Mouse (Mus musculus): ENCODE results near the gene Olfr624. TPM values are rescaled to one million over a fixed set of nuclear protein-coding genes. Genes with fewer than 3 reads are reported as not detected.
"Not testable (repeated sequence)": the region's sequence is repeated elsewhere in the genome, so short reads cannot be mapped to it uniquely, and the experiment has no call there.

Olfr624 gene
- polyA plus RNA-seq (2015; fragmentation: Nextera tagmentation; extraction: Ambion mirVana), result 0.08 TPM in 1 of 2 replicates, not detected in the other

DNA sequence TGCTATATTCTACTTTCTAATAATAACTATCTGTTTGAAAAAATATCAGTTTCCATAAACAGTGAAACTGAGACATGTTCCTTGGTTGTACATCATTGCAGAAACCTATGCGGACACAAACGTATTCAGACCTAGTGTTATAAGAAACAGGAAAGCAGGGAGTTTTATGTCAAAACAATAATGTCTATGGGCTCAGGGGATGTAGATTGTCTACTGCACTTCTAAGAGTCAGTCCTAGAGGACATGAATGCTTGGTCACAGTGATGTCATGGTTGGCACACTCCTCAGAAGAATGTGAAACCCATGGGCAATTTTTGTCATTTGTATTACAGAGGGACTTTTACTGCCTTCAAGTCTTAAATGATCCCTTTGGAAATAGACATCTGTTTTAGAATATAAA is at the start of gene Olfr624:
Gene Olfr624 (minus strand): TSS at position 101 of the 400 bp plus-strand sequence.
- Histone ChIP-seq H3K4me1 (no peaks in the 10 kb centered on the region), H3K4me3 (no peak within 1 kb of the TSS), H3K27me3 (no peaks in the 10 kb centered on the region), H3K9me3 (no peaks in the 10 kb centered on the region), H3K27ac (no peak within 1 kb of the TSS), H3K4me2 (replicated peaks) (no peak within 1 kb of the TSS), H3K9ac (no peak within 1 kb of the TSS), H3K36me3 (no peaks in the 10 kb centered on the region)
- 95% methylated on average over 2 of the region's 2 CpGs for WGBS
- ATAC-seq (ENCODE audit: low FRiP score, low read depth), result no peak

GRCm38 (mm10) chr7:103716398-103716797 is 45.4 kb upstream of the Olfr624 start:
- not testable (repeated sequence) for H3K36me3 ChIP-seq; ATAC-seq (ENCODE audit: low FRiP score, low read depth); H3K4me2 ChIP-seq (replicated peaks); H3K9me3 ChIP-seq; H3K9ac ChIP-seq; H3K27ac ChIP-seq; H3K4me3 ChIP-seq; H3K27me3 ChIP-seq; H3K4me1 ChIP-seq
- WGBS, result 87% methylated on average over 1 of the region's 1 CpGs

DNA sequence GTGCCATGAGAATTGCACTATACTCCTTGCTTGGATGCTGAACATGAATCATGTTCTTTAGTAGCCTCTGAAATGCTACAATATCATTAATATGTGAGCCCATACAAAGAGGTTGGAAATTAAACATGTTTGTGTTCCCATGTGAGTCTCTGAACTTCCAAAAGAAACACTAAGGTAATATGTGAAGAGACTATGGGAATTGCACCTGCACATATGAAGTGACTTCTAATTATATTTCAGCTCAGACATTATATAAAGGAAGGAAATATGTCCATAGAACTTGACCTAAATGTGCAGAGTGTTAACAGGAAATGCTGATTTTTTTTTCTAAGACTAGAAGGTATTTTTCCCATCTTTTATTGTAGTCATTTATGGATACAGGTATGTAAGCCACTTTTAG is 43.4 kb upstream of the Olfr624 start, which contains the start of gene Olfr243:
Gene Olfr243 (plus strand): TSS at position 301 of the 400 bp plus-strand sequence.
- no peak within 1 kb of the TSS for H3K9ac ChIP-seq
- no peaks in the 10 kb centered on the region for H3K9me3 ChIP-seq
- H3K4me1 ChIP-seq, result no peaks in the 10 kb centered on the region
- ATAC-seq (ENCODE audit: low FRiP score, low read depth), result no peak
- no peak within 1 kb of the TSS for H3K27ac ChIP-seq
- H3K27me3 ChIP-seq, result no peaks in the 10 kb centered on the region
- no peaks in the 10 kb centered on the region for H3K36me3 ChIP-seq
- no peak within 1 kb of the TSS for H3K4me3 ChIP-seq
- H3K4me2 ChIP-seq (replicated peaks), result no peak within 1 kb of the TSS

DNA sequence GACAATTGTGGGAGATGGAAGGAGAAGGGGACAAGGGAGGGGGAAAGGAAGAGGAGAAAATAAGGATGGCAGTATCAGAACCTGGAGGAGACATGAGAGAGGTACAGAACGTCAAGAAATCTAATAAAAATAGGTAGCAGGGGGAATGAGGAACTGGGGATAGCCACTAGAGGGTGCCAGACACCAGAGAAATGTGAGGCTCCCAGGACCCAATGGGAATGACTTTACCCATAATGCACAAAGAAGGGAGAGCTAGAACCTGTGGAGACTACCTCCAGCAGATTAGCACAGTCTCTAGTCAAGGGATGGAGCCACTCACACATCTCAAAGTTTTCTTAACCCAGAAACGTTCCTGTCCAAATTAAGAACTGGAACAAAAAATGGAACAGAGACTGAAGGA is 41.0 kb upstream of the Olfr624 start:
- Histone ChIP-seq H3K4me2 (replicated peaks) (no peak overlapping the region), H3K4me3 (no peak overlapping the region), H3K27me3 (no peaks in the 10 kb centered on the region), H3K36me3 (no peaks in the 10 kb centered on the region), H3K27ac (no peak overlapping the region), H3K9ac (no peak overlapping the region), H3K4me1 (no peaks in the 10 kb centered on the region), H3K9me3 (no peaks in the 10 kb centered on the region)
- 31% methylated on average over 2 of the region's 2 CpGs for WGBS
- no peak for ATAC-seq (ENCODE audit: low FRiP score, low read depth)

- Histone ChIP-seq H3K9me3 (no peaks in the 10 kb centered on the region), H3K4me1 (no peaks in the 10 kb centered on the region), H3K4me2 (replicated peaks) (no peak overlapping the region), H3K27ac (no peak overlapping the region), H3K9ac (no peak overlapping the region), H3K36me3 (no peaks in the 10 kb centered on the region), H3K4me3 (no peak overlapping the region), H3K27me3 (no peaks in the 10 kb centered on the region)
- 90% methylated on average over 4 of the region's 4 CpGs for WGBS
- ATAC-seq (ENCODE audit: low FRiP score, low read depth), result no peak
Measured at GRCm38 (mm10) chr7:103699469-103699868, 28.5 kb upstream of the Olfr624 start.

DNA sequence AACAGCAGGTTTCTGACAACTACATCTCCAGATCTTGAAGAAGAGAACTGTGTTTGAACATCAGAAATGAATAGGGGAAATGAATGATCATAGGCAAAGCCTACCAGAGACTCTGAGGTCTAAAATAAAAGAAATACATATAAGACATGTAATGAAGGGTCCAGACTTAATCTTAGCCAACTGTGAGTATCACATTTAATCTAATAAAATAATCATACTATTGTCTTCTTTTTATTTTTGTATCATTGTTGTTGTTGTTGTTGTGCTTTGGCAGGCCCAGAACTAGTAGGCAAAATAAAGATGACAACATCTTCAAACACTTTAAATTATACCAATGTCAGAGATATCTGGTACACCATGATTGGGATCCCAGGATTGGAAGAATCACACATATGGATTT is 11.4 kb upstream of the Olfr624 start, which contains the start of gene Olfr625-ps1:
Gene Olfr625-ps1 (plus strand): TSS at position 301 of the 400 bp plus-strand sequence.
- Histone ChIP-seq H3K27ac (no peak within 1 kb of the TSS), H3K27me3 (no peaks in the 10 kb centered on the region), H3K36me3 (no peaks in the 10 kb centered on the region), H3K4me2 (replicated peaks) (no peak within 1 kb of the TSS), H3K4me1 (no peaks in the 10 kb centered on the region), H3K9ac (no peak within 1 kb of the TSS), H3K4me3 (no peak within 1 kb of the TSS), H3K9me3 (no peaks in the 10 kb centered on the region)
- ATAC-seq (ENCODE audit: low FRiP score, low read depth), result no peak

- ATAC-seq (ENCODE audit: low FRiP score, low read depth), result no peak
- no peaks in the 10 kb centered on the region for H3K27me3 ChIP-seq
- no peaks in the 10 kb centered on the region for H3K9me3 ChIP-seq
Measured at GRCm38 (mm10) chr7:103663598-103663997, 7.4 kb downstream of the Olfr624 start, which contains the start of gene Olfr623. TSS of gene Olfr623 (minus strand) at chr7:103663698.

GRCm38 (mm10) chr7:103644070-103644469 is 26.9 kb downstream of the Olfr624 start:
- H3K36me3 ChIP-seq, result no peaks in the 10 kb centered on the region
- 77% methylated on average over 4 of the region's 4 CpGs for whole genome bisulfite sequencing
- H3K4me1 ChIP-seq, result no peaks in the 10 kb centered on the region
- H3K9ac ChIP-seq, result no peak overlapping the region
- ATAC-seq (ENCODE audit: low FRiP score, low read depth), result no peak
- H3K27ac ChIP-seq, result no peak overlapping the region
- no peak overlapping the region for H3K4me2 ChIP-seq (replicated peaks)
- H3K4me3 ChIP-seq, result no peak overlapping the region
- no peaks in the 10 kb centered on the region for H3K9me3 ChIP-seq
- H3K27me3 ChIP-seq, result no peaks in the 10 kb centered on the region

More at GRCm38 (mm10) chr7:103663598-103663997, 7.4 kb downstream of the Olfr624 start, which contains the start of gene Olfr623:
- Histone ChIP-seq H3K27ac (no peak within 1 kb of the TSS), H3K36me3 (no peaks in the 10 kb centered on the region), H3K4me1 (no peaks in the 10 kb centered on the region), H3K4me2 (replicated peaks) (no peak within 1 kb of the TSS), H3K4me3 (no peak within 1 kb of the TSS), H3K9ac (no peak within 1 kb of the TSS)

DNA sequence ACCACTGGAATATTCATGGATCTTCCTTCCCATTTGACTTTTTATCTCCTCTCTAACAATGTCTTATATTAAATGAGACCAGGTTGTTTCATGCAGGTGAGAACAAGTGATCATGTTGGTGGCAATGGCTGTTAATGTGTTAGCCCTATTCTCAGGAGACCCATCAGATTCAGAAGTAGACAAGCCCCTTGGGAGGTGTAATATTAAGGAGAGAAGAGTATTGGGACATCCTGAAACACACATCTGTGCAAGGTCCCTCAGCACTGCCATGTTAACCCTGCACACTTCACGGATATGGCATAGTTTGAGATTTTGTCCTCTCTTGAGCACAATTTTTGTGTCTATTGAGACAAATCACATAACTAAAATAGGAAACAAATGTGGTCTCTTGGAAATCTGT is 28.4 kb downstream of the Olfr624 start, which contains the start of gene Olfr622:
Gene Olfr622 (minus strand): TSS at position 101 of the 400 bp plus-strand sequence.
- Histone ChIP-seq H3K27ac (no peak within 1 kb of the TSS), H3K4me1 (no peaks in the 10 kb centered on the region), H3K36me3 (no peaks in the 10 kb centered on the region), H3K9me3 (no peaks in the 10 kb centered on the region), H3K4me2 (replicated peaks) (no peak within 1 kb of the TSS), H3K4me3 (no peak within 1 kb of the TSS), H3K9ac (no peak within 1 kb of the TSS), H3K27me3 (no peaks in the 10 kb centered on the region)
- 86% methylated on average over 1 of the region's 1 CpGs for WGBS
- ATAC-seq (ENCODE audit: low FRiP score, low read depth), result no peak

DNA sequence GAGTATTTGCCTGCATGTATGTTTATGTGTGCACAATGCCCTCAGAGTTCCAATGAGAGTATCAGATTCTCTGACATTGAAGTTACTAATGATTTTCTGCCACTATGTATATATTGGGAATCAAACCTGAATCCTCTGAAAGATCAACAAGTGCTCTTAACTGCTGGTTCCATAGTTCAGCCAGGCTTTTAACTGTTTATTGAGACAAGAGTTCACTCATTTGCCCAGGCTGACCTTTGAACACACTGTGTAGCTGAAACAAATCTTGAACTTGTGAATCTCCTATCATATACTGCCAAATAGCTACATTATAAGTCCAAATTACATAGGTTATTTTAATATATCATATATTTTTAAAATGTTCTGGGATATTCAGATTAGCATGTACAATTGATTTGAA is 34.2 kb downstream of the Olfr624 start:
- H3K27me3 ChIP-seq, result no peaks in the 10 kb centered on the region
- no peaks in the 10 kb centered on the region for H3K36me3 ChIP-seq
- H3K27ac ChIP-seq, result no peak overlapping the region
- no peak overlapping the region for H3K9ac ChIP-seq
- no peak overlapping the region for H3K4me2 ChIP-seq (replicated peaks)
- no peaks in the 10 kb centered on the region for H3K4me1 ChIP-seq
- H3K9me3 ChIP-seq, result no peaks in the 10 kb centered on the region
- H3K4me3 ChIP-seq, result no peak overlapping the region
- no peak for ATAC-seq (ENCODE audit: low FRiP score, low read depth)

Other genes starting within 250 kb of the Olfr624 start
- gene Olfr605, start 225.8 kb downstream of the Olfr624 start, polyA plus RNA-seq (2015; fragmentation: Nextera tagmentation; extraction: Ambion mirVana), result not detected in 2 replicates
- not detected in 2 replicates for gene Olfr606, start 222.1 kb downstream of the Olfr624 start, polyA plus RNA-seq (2015; fragmentation: Nextera tagmentation; extraction: Ambion mirVana)
- gene Olfr607, start 207.0 kb downstream of the Olfr624 start, polyA plus RNA-seq (2015; fragmentation: Nextera tagmentation; extraction: Ambion mirVana), result not detected in 2 replicates
- not detected in 2 replicates for gene Olfr608, start 201.3 kb downstream of the Olfr624 start, polyA plus RNA-seq (2015; fragmentation: Nextera tagmentation; extraction: Ambion mirVana)
- not detected in 2 replicates for gene Olfr609, start 173.1 kb downstream of the Olfr624 start, polyA plus RNA-seq (2015; fragmentation: Nextera tagmentation; extraction: Ambion mirVana)
- not detected in 2 replicates for gene Olfr610, start 159.1 kb downstream of the Olfr624 start, polyA plus RNA-seq (2015; fragmentation: Nextera tagmentation; extraction: Ambion mirVana)
- not detected in 2 replicates for gene Olfr611, start 150.3 kb downstream of the Olfr624 start, polyA plus RNA-seq (2015; fragmentation: Nextera tagmentation; extraction: Ambion mirVana)
- not detected in 2 replicates for gene Olfr612, start 128.5 kb downstream of the Olfr624 start, polyA plus RNA-seq (2015; fragmentation: Nextera tagmentation; extraction: Ambion mirVana)
- gene Olfr613, start 123.1 kb downstream of the Olfr624 start, polyA plus RNA-seq (2015; fragmentation: Nextera tagmentation; extraction: Ambion mirVana), result not detected in 2 replicates
- gene Olfr615, start 115.1 kb downstream of the Olfr624 start, polyA plus RNA-seq (2015; fragmentation: Nextera tagmentation; extraction: Ambion mirVana), result not detected in 2 replicates
- not detected in 2 replicates for gene Olfr616, start 102.0 kb downstream of the Olfr624 start, polyA plus RNA-seq (2015; fragmentation: Nextera tagmentation; extraction: Ambion mirVana)
- gene Olfr617, start 98.1 kb downstream of the Olfr624 start, polyA plus RNA-seq (2015; fragmentation: Nextera tagmentation; extraction: Ambion mirVana), result not detected in 2 replicates
- not detected in 2 replicates for gene Olfr618, start 81.1 kb downstream of the Olfr624 start, polyA plus RNA-seq (2015; fragmentation: Nextera tagmentation; extraction: Ambion mirVana)
- not detected in 2 replicates for gene Olfr619, start 70.6 kb downstream of the Olfr624 start, polyA plus RNA-seq (2015; fragmentation: Nextera tagmentation; extraction: Ambion mirVana)
- gene Olfr620, start 58.7 kb downstream of the Olfr624 start, polyA plus RNA-seq (2015; fragmentation: Nextera tagmentation; extraction: Ambion mirVana), result not detected in 2 replicates
- gene Olfr622, start 28.5 kb downstream of the Olfr624 start, polyA plus RNA-seq (2015; fragmentation: Nextera tagmentation; extraction: Ambion mirVana), result not detected in 2 replicates
- gene Olfr623, start 7.5 kb downstream of the Olfr624 start, polyA plus RNA-seq (2015; fragmentation: Nextera tagmentation; extraction: Ambion mirVana), result not detected in 2 replicates
- gene Olfr625-ps1, start 11.5 kb upstream of the Olfr624 start, polyA plus RNA-seq (2015; fragmentation: Nextera tagmentation; extraction: Ambion mirVana), result not detected in 2 replicates
- not detected in 2 replicates for gene Olfr243, start 43.5 kb upstream of the Olfr624 start, polyA plus RNA-seq (2015; fragmentation: Nextera tagmentation; extraction: Ambion mirVana)
- gene Olfr628, start 59.2 kb upstream of the Olfr624 start, polyA plus RNA-seq (2015; fragmentation: Nextera tagmentation; extraction: Ambion mirVana), result not detected in 2 replicates
- not detected in 2 replicates for gene Olfr629, start 73.8 kb upstream of the Olfr624 start, polyA plus RNA-seq (2015; fragmentation: Nextera tagmentation; extraction: Ambion mirVana)
- not detected in 2 replicates for gene Olfr630, start 86.1 kb upstream of the Olfr624 start, polyA plus RNA-seq (2015; fragmentation: Nextera tagmentation; extraction: Ambion mirVana)
- not detected in 2 replicates for gene Olfr69, start 100.4 kb upstream of the Olfr624 start, polyA plus RNA-seq (2015; fragmentation: Nextera tagmentation; extraction: Ambion mirVana)
- not detected in 2 replicates for gene Olfr68, start 108.5 kb upstream of the Olfr624 start, polyA plus RNA-seq (2015; fragmentation: Nextera tagmentation; extraction: Ambion mirVana)
- not detected in 2 replicates for gene Olfr67, start 120.6 kb upstream of the Olfr624 start, polyA plus RNA-seq (2015; fragmentation: Nextera tagmentation; extraction: Ambion mirVana)
- gene Hbb-bt, start 142.8 kb upstream of the Olfr624 start, polyA plus RNA-seq (2015; fragmentation: Nextera tagmentation; extraction: Ambion mirVana), result 1,810 and 1,860 TPM in 2 replicates
- 3,715 and 3,820 TPM in 2 replicates for gene Hbb-bs, start 156.9 kb upstream of the Olfr624 start, polyA plus RNA-seq (2015; fragmentation: Nextera tagmentation; extraction: Ambion mirVana)
- not detected in 2 replicates for gene Hbb-bh2, start 169.3 kb upstream of the Olfr624 start, polyA plus RNA-seq (2015; fragmentation: Nextera tagmentation; extraction: Ambion mirVana)
- gene Hbb-bh1, start 172.0 kb upstream of the Olfr624 start, polyA plus RNA-seq (2015; fragmentation: Nextera tagmentation; extraction: Ambion mirVana), result 61.1 and 82.5 TPM in 2 replicates
- gene Hbb-y, start 182.0 kb upstream of the Olfr624 start, polyA plus RNA-seq (2015; fragmentation: Nextera tagmentation; extraction: Ambion mirVana), result 6,754 and 6,825 TPM in 2 replicates
- gene Olfr66, start 215.1 kb upstream of the Olfr624 start, polyA plus RNA-seq (2015; fragmentation: Nextera tagmentation; extraction: Ambion mirVana), result not detected in 2 replicates
- gene Olfr64, start 223.3 kb upstream of the Olfr624 start, polyA plus RNA-seq (2015; fragmentation: Nextera tagmentation; extraction: Ambion mirVana), result not detected in 2 replicates
- gene Olfr65, start 232.3 kb upstream of the Olfr624 start, polyA plus RNA-seq (2015; fragmentation: Nextera tagmentation; extraction: Ambion mirVana), result not detected in 2 replicates

Data from limb, embryonic 13.5 days (tissue).